Mouse (Mus musculus) lung, adult 2 months (tissue): ENCODE measurements at regions not wholly inside any gene's neighbourhood (a gene's known extent, or its start where the extent isn't known, plus 50 kb on each side); places are given as distances from the start of the nearest gene placed in this dataset.

Experiments
- CTCF ChIP-seq: fragments of 200-500 bp; IDR thresholded peaks from 2 replicates; pipeline ENCODE4 v1.5.1; 2011; ENCODE audit warnings: mild to moderate bottlenecking, low read length, control low read depth; ENCODE audit not compliant: insufficient read depth
- POLR2A ChIP-seq: fragments of 200-500 bp; IDR thresholded peaks from 2 replicates; pipeline ENCODE4 v1.6.1; 2011; ENCODE audit warnings: low read depth, mild to moderate bottlenecking, control low read depth, low read length, borderline replicate concordance; ENCODE audit errors: extremely low read depth

DNA sequence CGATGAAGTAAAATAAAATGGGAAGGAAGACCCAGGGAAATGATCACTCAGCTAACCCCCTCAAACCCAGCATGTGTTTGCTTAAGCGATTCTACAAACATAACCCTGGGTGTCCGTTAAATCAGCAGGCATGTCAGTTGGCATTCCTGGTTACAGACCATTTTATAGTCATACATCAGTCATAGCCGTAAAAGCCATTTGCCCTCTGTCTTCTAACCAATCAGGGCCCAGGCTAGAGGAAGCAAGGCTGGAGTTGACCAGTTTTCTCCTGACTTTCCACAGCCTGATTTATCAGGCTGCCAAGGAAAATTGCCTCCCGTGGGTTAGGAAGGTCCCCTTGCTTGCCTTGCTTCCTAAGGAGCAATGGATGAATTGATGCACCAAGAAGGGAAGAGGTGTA is 212.3 kb downstream of the Snx10 start:
- TF ChIP-seq POLR2A: no peak
- TF ChIP-seq CTCF: no peak
